Mouse (Mus musculus) lung, postnatal 25 days (tissue): ENCODE measurements at regions not wholly inside any gene's neighbourhood (a gene's known extent, or its start where the extent isn't known, plus 50 kb on each side); places are given as distances from the start of the nearest gene placed in this dataset.
A peak's percentile ranks its signal among the peaks of the same experiment; 100 is the strongest.

ENCODE experiments used
- DNase-seq: peaks from one replicate; pipeline ENCODE4 v3.0.0; 2022; ENCODE audit warnings: low spot score

GRCm38 (mm10) chr6:47354515-47354914 lies 98.7 kb upstream of the Cul1 start:
- DNase-seq, result no peak

DNA sequence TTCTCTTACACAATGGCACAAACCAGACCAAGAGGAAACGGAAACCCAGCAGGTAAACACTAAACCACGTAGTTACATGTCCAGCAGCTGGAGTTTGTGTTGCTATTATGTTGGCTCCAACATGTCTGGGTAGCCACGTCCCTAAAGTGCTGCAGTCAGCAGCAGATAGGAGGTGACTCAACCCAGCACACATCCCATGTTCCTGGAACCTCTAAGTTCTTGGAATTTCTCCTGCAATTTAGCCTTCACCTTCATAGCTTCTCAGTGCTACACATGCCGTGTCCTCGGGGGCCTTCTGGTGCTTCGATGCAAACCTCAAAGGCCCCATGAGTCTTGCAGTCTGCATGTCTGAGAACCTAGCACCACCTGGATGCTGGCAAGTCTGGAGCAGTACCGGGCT lies 97.7 kb upstream of the Cul1 start:
- DNase-seq, result no peak

GRCm38 (mm10) chr6:47356500-47356899 lies 96.7 kb upstream of the Cul1 start:
- DNase-seq, result no peak

GRCm38 (mm10) chr6:47358686-47359085 lies 94.5 kb upstream of the Cul1 start:
- DNase-seq, result peak; percentile 31

GRCm38 (mm10) chr6:47364002-47364401 lies 89.2 kb upstream of the Cul1 start:
- DNase-seq, result no peak

GRCm38 (mm10) chr6:47364556-47364955 lies 88.6 kb upstream of the Cul1 start:
- no peak for DNase-seq

GRCm38 (mm10) chr6:47365651-47366645 lies 87.2 kb upstream of the Cul1 start:
- DNase-seq, result no peak

- no peak for DNase-seq
Measured at GRCm38 (mm10) chr6:47367461-47367860, 85.7 kb upstream of the Cul1 start.

GRCm38 (mm10) chr6:47375705-47376104 lies 77.5 kb upstream of the Cul1 start:
- no peak for DNase-seq

- DNase-seq, result no peak
Measured at GRCm38 (mm10) chr6:47381451-47381850, 71.7 kb upstream of the Cul1 start.

DNA sequence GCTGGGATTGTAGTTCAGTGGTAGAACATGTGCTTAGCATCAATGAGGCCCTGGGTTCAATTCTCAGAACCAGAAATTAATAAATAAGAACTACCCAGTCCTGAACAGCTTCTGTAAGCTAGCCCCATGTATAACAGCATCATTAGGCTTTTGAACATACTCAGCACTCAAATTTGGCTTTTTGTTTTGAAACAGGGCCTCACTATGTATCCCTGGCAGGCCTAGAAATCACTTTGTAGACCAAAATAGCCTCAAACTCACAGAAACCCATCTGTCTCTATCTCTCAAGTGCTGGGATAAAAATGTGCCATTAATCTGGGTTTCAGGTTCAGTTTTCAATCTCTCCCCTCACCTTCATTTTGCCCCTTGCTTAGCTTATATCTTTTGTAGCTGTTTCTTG lies 66.6 kb upstream of the Cul1 start:
- no peak for DNase-seq

GRCm38 (mm10) chr6:47389908-47390307 lies 63.3 kb upstream of the Cul1 start:
- DNase-seq, result no peak

GRCm38 (mm10) chr6:47390436-47391002 lies 62.7 kb upstream of the Cul1 start:
- peak; percentile 23 for DNase-seq

- no peak for DNase-seq
Measured at GRCm38 (mm10) chr6:47391014-47391802, 62.0 kb upstream of the Cul1 start.

GRCm38 (mm10) chr6:47395465-47396337 lies 57.5 kb upstream of the Cul1 start:
- peak; percentile 60 for DNase-seq
